Mouse (Mus musculus) frontal cortex, adult (tissue): ENCODE data around the gene Gtdc1.
A peak's percentile ranks its signal among the peaks of the same experiment; 100 is the strongest.

Experiments
- ATAC-seq: cut with Nextera tagmentation; 2 replicates; pipeline ENCODE4 v1.9.2; 2017; ENCODE audit warnings: mild to moderate bottlenecking, moderate library complexity, mixed read lengths; ENCODE audit not compliant: low TSS enrichment

Gene Gtdc1

DNA sequence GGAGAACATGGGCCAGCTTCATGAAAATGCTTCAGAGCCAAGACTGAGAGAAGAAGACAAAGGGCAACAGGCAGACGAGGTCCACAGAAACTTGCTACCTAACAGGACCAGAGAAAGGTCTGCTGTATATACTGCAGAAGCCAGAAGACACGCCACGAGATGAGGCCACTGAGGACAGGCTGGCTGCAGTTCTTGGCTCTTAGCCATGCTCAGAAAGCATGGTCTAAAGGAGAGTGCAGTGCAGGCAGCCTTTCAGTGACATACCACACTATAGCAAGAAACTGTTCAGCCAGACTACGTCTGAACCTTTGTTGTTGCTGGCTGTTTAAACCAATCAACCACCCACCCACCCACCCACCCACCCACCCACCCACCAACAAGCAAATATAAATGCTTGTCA lies 336.6 kb downstream of the Gtdc1 start:
- ATAC-seq, result peak; percentile 70

DNA sequence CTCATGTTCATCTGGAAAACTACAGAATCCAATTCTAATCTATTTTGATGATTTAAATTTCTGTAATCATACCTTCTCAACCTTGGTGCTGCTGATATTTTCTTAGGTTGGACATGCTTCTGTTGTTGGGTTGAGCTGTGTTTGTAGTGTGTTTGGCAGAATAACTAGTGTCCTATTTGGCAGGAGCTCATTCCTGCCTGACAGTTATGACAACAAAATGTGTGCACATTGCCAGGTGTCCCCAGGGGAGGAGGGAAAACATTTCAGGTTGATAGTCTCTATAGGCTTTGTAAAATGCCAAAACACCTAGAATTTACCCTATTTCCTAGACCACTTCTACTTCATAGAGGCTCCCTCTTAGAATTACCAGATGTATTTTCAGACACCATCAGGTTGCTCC lies 343.4 kb downstream of the Gtdc1 start:
- 0 out of 2 replicates have a peak, but pooled peaks have one; percentile 31 for ATAC-seq

DNA sequence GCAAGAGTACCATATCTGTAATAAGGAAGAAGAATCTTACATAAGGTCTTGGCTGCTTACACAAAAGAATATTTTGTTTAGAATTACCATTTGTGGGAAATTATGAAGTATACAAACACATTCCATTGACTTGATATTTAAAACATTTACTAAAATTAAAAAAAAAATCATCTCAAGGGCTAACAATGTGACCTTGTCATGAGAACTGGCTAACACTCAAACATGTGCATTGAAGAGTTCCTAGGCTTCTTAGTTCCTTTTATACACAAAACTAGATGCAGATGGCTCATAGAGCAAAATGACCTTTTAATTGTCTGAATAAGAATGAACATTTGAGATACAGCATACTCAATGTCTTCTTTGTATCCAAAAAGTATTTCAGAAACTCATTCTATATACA lies 344.0 kb downstream of the Gtdc1 start:
- no peak for ATAC-seq

DNA sequence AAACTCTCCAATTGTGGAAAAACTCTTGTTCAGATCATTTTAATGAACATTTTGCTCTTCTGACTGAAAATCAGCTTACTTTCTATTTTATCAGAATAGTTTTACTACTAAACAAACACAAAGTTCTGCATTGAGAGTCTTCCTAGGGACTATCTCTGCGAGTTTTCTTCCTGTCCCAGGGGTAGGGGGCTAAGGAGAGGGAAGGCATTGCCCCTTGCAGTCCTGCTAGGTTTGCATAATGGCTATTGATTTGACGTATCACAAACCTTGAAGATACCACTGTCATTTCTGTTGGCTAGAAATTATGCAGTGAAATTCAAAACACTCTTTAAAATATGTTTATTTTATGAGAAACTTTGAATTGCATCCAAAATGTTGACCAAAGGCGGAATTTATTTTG lies 355.6 kb downstream of the Gtdc1 start:
- no peak for ATAC-seq

DNA sequence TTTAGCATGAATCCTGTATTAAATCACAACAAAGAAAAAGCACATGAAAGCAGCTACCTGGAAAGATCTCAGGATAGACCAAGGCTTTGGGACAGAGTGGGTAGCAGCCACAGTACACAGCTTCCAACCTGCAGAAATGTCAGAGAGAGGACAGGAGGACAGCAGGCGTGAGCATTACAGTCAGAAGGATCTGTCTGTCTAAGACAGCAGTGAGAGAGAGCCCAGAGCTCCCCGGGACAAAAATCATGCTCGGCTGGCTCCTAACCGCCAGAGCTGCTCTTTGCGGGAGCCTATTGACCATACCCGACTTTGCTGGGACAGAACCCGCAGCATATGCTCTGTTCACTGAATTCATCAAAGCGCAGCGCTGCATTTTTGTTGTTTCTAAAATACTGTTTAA lies 356.3 kb downstream of the Gtdc1 start:
- peak; percentile 55 for ATAC-seq

DNA sequence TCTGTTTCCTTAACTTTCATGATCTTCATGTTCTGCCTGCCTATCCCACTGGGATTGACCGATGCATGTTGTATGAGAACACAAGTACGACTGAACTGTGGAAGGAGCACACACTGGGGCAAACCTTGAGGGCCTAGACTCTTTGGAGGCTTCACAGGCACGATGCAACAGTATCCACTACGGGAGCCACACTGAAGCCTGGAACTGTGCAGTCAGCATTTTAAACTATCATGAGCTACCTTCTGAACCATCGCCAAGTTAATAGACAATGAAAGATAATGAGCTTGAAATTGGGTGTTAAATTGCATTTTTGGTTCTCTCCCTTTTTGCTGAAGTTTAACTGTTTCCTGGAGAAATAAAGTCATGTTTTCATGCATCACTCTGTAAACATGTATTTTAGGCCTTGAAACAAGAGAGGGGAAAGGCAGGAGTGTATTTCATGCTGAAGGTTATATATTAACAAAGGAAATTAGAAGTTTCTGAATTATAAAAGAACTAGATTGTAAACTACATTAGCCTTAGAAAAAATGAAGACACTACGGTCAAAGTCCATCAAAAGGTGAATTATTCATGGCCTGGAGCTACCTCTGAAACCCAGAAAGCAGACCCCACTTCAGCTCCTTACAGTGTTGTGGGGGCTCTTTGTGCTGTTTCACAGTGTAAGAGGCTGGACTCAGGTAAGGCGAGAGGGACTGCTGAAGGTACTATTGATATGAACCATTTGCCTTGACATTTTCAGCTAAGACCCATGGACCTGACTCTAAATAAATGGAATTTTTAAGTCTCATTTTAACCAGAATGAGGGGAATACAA lies 358.1 kb downstream of the Gtdc1 start:
- ATAC-seq, result no peak

DNA sequence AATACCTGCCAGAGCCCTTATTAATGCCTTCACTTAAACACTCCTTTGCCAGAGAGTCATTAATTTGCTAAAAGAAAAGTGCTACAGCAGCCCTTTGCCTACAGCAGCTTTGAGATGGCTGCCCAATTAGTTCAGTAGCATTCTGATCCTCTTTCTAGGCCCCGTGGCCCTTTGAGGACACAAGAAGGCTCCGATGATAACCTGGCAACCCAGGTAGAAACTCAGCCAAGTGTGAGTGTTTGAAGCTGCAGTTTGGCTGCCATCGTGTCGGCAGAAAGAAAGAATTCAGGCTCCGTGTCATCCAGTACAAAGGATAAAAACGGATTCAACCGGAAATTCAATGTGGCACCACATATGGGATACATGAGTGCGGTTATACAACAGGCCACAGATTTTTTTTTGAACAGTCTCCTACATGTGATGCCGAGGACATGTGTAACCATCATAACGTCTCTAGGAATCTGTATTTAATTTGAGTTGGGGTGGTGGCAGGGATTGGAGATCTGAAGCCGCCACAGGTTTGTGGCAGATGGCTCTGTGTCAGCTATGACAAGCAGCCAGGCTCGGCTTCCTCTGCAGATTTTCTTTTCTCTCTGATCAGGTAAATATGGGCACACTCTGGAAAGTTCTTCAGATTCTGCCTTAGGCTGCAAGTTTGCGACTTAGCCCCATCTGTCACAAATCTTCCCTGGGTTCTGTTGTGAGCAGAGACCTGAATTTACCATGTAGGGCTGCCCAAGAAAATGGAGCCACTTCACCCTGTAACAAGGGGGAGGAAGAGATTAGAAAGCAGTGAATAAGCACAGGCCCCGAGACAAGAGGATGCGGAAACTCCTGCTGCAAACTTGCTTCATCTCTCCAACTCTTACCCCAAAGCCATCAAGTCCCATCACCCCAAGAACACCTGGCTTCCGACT lies 362.4 kb downstream of the Gtdc1 start:
- peak; percentile 79 for ATAC-seq

DNA sequence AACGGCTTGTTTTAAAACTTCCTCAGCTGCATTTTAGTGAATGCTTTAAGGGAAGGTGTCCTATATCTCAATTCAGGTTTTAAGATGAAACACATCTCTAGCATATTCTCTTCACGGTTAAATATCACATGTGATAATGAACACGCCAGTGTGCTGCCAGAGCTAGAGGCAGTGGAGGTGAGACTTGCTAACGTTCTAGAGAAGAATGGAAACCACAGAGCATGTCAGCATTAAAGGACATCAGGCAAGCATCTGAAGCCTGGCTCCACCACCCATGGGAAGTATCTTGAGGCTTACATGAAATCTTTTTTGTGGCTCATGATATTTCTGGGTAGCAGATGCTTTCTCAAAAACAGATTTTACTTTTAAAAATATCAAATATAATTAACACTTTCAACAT lies 365.7 kb downstream of the Gtdc1 start:
- ATAC-seq, result no peak

DNA sequence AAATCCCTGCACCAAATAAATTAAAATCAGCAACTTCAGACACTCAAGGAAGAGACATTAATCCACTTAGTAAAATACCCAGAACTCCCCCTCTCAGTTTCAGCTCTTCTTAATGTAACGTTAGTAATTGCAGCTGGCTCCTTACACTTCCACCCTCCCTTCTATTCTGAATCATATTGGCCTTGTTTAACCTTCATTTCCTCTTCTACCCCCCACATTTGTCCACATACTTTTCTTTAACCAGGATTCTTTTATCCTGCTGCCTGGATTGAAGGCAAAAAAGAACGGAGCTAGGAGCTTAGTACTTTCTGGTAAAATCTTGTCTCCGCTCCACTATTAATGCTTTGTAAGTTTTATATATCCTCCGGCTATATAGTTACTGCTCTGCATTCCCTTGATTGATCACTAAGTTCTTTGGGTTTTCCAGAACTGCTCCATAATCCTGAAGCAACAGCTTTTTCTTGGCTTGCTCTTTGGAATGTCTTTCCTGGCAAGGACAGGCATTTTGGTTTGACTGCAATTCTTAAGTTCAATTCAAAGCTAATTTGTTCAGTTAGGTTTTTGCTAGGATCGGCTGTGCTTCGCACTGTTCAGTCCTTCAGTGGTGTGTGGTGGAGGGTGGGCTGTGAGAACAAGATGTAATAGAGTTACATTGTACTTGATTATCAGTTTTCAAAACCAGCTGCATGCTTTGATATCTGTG lies 368.1 kb downstream of the Gtdc1 start:
- ATAC-seq, result no peak

DNA sequence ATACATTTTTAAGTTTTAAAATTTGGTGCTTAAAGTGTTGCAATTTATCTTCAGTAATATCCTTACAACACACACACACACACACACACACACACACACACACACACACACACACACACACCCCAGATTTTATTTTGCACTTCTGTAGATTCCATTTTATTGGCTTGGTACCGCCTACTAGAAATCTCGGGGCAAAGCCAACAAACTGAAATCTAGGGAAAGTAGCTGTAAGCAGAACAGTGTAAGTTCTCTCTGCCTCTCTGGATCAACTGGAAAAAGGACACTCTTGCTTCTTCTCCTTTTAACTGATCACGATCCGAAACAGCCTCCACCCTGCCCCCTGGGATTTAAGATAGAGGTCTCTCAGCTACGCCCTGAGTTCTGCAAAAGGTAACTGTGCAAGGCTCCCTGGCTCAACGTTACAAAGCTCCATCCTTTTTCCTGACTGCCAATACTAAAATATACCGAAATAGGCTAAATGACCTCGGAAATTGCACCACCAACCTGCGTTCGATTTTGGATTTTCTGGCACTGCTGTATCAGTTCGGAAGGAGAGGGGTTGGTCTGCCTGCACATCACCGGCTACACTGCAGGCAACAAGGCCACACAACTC lies 369.7 kb downstream of the Gtdc1 start:
- ATAC-seq, result peak; percentile 35

DNA sequence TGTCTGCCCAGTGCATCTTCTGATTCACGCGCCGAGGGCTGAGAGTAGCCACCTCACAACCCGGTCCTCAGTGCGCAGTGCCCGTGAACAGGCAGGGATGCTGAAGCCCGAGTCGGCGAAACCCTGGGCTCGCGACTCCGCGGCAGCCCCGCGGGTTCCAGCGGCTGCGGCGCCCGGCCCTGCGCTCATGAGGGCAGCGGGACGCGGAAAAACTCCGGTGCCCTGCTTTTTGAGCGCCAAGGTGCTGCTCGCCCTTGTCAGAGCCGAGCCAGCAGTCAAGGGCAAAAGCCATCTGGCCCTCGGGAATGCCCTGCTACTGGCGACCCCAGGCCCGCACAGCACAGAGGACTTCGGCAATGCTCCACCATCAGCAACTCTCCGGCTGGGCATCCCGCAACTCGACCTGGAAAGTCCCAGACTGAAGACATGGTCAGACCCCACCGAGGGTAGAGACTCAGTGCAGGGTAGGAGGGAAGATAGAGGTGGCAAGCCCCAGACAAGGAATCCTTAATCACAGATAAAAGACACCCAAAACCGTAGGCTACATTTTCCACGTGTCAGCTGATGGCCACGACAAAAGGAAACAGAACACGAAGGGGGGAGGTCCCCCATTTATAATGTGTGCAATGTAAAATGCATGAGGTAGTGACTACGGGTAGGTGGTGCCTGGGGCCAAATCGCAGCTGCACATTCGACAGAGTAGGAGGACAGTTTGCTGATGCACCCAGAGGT lies 370.4 kb downstream of the Gtdc1 start:
- peak; percentile 67 for ATAC-seq

DNA sequence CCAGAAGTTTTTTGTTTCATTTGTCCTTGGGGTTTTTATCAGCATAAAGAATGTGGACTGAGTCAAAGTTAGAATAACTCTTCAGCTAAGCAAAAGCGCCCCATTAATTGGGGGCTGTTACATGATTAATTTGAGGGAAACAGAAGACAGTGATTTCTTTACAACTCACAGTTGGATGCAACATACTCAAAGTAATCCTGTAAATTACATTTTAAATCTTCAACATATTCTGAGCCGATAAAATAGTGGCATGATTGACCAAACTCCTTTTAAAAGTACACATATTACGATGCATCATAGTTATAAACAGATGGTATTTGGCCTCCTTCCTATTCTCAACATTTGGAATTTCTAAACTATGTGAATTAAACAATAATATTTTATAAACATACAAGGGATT lies 372.7 kb downstream of the Gtdc1 start:
- no peak for ATAC-seq

DNA sequence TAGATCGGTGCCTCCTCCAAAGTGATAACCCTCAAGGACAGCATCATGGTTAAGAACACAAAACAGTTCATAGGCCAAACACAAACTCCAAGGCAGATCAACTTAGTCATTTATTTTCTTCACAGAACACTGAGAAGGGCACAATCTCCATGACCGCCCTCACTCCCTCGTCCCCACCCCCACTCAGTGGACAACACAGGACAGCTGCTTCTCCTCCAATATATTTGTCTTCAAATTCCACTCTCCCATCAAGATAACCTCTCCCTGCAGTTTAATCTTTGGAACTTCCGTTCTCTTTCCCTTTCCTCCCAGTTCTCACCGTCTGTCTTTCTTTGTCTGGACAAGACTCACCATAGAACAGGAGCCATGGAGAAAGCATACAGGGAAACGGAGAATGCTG lies 378.1 kb downstream of the Gtdc1 start:
- ATAC-seq, result no peak

DNA sequence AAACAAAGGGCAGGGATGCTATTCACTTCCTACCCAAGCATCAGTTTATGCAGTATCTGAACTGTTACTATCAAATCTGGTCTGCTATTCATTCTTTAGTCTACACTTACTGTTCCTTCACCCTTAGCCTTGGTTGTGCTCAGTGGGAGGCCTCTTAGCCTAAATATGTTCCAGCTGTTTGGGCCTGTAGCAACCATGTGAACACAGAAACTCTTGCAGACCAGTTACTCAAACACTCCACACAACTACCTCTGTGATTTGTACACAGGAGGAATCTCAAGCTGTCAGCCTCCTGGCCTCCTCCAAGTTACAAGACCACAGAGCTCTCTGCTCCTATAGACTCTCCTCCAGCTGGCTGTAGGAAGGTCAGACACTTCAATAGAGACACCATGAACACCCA lies 384.7 kb downstream of the Gtdc1 start:
- no peak for ATAC-seq

DNA sequence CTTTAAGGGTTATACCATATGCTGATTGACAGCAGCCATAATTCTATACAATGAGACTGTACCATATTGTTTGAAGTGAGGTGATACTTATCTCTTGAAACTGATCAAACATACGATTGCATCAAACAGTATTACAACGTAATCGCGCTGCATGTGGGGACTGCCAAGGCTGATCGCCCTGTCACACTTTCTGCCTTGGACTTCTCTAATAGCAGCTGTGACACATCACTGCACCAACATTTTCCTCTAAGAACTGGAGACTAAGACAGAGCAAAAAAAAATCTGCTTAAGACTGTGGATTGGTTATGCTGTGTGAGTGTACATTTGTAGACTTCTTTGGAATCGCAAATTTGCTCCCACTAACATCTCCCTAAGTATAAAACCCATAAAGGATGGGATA lies 385.7 kb downstream of the Gtdc1 start:
- no peak; the same call in 1 of the 2 replicates for ATAC-seq

DNA sequence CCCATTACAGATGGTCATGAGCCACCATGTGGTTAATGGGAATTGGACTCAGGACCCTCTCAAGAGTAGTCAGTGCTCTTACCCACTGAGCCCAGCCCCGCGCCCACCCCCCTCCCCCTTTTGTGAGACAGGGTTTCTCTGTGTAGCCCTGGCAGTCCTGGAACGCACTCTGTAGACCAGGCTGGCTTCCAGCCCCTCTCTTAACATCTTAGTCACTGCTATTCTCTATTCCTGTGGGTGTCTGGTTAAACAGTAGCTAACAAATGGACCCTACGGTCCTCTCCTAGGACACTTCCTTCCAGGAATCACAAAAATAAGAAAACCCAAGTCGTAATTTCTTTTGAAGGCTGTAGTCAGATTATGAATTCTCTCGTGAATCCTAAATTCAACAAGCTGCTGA lies 386.6 kb downstream of the Gtdc1 start:
- no peak for ATAC-seq

DNA sequence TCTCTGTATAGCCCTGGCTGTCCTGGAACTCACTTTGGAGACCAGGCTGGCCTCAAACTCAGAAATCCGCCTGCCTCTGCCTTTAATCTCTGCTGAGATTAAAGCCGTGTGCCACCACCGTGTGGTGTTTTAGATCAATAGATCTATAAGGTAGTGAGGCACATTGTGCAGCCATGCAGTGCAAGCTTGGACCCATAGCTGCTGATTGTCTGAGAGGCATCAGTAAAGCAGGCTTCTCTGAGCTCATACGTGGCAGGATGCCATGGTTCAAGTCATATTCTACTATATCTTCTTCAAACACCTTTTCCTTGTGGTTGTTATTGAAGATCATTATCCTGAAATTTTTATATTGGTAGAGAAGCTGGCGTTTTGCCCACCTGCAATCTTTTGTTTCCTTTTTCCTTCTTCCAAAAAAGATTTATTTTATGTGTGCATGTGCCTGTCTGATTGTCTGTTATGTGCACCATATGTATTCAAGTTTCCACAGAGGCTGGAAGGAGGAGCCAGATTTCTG lies 388.3 kb downstream of the Gtdc1 start:
- ATAC-seq, result no peak

DNA sequence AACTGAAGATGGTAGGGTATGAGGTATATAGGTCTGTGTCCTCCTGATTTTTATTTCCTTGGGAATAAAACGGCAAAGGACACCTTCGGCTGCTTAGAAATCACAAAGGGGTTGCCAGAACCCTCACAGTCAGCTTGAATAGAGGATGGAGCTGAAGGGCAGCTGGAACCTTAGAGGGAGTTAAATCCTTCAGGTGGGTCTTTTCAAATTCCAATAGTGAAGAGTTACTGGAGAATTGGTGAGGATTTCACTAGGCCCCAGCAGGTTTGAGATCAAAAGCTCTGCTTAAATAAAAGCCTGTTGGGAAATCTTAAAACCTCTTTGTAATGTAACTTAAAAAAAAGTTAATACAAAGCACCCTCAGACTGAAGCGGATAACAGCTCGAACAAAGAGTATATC lies 389.3 kb downstream of the Gtdc1 start:
- no peak for ATAC-seq

DNA sequence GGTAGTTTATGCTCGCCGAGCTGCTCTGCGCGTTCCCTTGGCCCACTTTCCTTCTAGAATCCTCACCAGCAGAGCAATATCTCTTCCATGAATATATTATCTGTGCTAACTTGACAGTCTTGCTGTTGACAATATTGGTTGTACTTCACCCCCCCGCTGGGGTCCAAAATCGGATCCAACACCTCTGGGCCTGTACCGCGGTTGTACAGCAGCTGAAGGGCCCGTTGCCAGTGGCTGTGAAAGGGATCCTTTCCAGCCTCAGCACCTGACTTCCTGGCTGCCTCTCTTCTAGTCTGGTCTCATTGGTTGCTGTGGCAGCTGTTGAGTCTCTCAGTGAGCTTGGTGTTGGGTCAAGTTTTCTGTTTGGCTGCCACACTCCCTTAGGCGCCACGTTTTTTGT lies 391.7 kb downstream of the Gtdc1 start:
- ATAC-seq, result no peak

DNA sequence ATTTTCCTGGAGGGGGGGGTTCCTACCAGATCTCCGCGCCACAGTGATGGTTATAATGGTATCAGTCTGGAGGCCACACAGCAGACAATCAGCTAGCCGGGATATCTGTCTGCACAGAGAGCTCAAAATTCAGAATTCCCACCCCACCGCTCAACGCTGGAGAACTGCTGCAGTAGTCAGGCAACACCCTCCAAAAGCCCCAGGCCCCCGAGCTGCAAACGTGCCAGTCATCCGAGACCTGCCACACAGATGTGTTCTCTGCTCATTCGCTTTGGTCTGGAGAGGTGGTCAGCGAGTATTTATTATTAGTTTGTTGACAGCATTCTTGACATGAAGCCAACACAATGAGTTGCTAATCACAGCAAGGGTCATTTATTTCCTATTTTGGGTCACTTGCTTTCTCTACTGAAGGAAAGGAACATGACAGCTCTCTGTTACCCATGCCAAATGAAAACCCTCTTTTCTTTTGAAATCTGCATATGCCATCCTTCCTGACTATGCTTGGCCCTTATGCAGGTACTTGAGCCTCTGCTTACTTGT lies 392.3 kb downstream of the Gtdc1 start:
- no peak for ATAC-seq
